In the genomic region with DNA sequence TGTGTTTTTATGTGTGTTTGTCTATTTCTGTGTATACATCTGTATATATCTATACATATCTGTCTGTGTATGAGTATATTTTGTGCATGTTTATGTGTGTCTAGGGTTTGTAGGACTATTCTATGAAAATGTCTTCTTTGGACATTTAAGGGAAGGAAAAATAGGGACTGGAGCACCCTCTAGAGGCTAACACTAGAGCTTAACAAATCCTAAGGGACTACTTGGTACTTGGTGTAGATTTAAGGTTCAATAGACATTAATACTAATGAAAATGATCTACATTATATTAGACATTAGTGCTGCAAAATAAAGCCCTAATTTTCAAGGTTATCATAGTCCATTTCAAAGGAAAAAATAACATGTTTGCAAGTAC, we compare ENCODE assay signal across 8 mouse cellular contexts. TPM values are rescaled to one million over a fixed set of nuclear protein-coding genes. Genes with fewer than 3 reads are reported as not detected.
A peak's percentile ranks its signal among the peaks of the same experiment; 100 is the strongest.
DNase-seq lines count a peak whose midpoint lies in the region; ATAC-seq lines count a peak whose summit lies in the region.

No protein-coding gene starts in this region.

- H3K4me3 ChIP-seq in forebrain, embryonic 13.5 days = no peak overlapping the region
- H3K4me3 ChIP-seq in neural tube, embryonic 12.5 days = no peak overlapping the region
- no peak overlapping the region for H3K4me3 ChIP-seq in intestine, embryonic 15.5 days (replicated peaks)

- H3K4me1 ChIP-seq in forebrain, embryonic 13.5 days = peaks cover 12% of the 10 kb centered on the region
- H3K4me1 ChIP-seq in neural tube, embryonic 12.5 days = peaks cover 7% of the 10 kb centered on the region
- H3K4me1 ChIP-seq in intestine, embryonic 15.5 days (replicated peaks) = no peaks in the 10 kb centered on the region

- H3K9me3 ChIP-seq in forebrain, embryonic 13.5 days (replicated peaks) = no peaks in the 10 kb centered on the region
- no peaks in the 10 kb centered on the region for H3K9me3 ChIP-seq in neural tube, embryonic 12.5 days
- H3K9me3 ChIP-seq in intestine, embryonic 15.5 days = no peaks in the 10 kb centered on the region

- peak overlapping the region; percentile 44; the same call in 1 of the 2 replicates for H3K27ac ChIP-seq in forebrain, embryonic 13.5 days
- H3K27ac ChIP-seq in neural tube, embryonic 12.5 days = no peak overlapping the region
- no peak overlapping the region for H3K27ac ChIP-seq in intestine, embryonic 15.5 days

- no peak overlapping the region for H3K9ac ChIP-seq in forebrain, embryonic 13.5 days
- no peak overlapping the region for H3K9ac ChIP-seq in neural tube, embryonic 12.5 days
- H3K9ac ChIP-seq in intestine, embryonic 15.5 days = no peak overlapping the region

- peak; percentile 38 to 56 for DNase-seq in left cerebral cortex, postnatal 14 days (ENCODE audit: low spot score in 2 of 2)
- DNase-seq in left cerebral cortex, postnatal 4 days = no peak
- DNase-seq in ZHBTc4 (ENCODE audit: low read depth, low spot score) = peak; percentile 50
- DNase-seq in urinary bladder, postnatal 10 days (ENCODE audit: low spot score) = no peak

- intact Hi-C loops in left cerebral cortex, postnatal 14 days (cut with DNase I) = loop anchor here (5.0 kb wide), 1 partner anchor 543 kb away; no protein-coding TSS in a partner anchor
- intact Hi-C loops in left cerebral cortex, postnatal 4 days (cut with DNase I) = loop anchor here (5.0 to 10.0 kb wide), 3 partner anchors 211 to 553 kb away; a partner anchor contains a TSS

- peak; percentile 75 for ATAC-seq in forebrain, embryonic 13.5 days
- ATAC-seq in neural tube, embryonic 12.5 days (ENCODE audit: low FRiP score, low read depth) = peak; percentile 57; the same call in 1 of the 2 replicates
- no peak for ATAC-seq in inflammation-experienced regulatory T-cells, adult 6 months
- no peak for ATAC-seq in intestine, embryonic 15.5 days

- H3K36me3 ChIP-seq in forebrain, embryonic 13.5 days (ENCODE audit: poor library complexity, severe bottlenecking) = no peaks in the 10 kb centered on the region
- H3K36me3 ChIP-seq in neural tube, embryonic 12.5 days = no peaks in the 10 kb centered on the region
- no peaks in the 10 kb centered on the region for H3K36me3 ChIP-seq in intestine, embryonic 15.5 days

- H3K27me3 ChIP-seq in forebrain, embryonic 13.5 days = no peaks in the 10 kb centered on the region
- no peaks in the 10 kb centered on the region for H3K27me3 ChIP-seq in neural tube, embryonic 12.5 days (replicated peaks)
- H3K27me3 ChIP-seq in intestine, embryonic 15.5 days (replicated peaks) = no peaks in the 10 kb centered on the region

- H3K4me2 ChIP-seq in forebrain, embryonic 13.5 days = no peak overlapping the region
- H3K4me2 ChIP-seq in neural tube, embryonic 12.5 days (replicated peaks) = no peak overlapping the region
- H3K4me2 ChIP-seq in intestine, embryonic 15.5 days (replicated peaks) = no peak overlapping the region

RNA-seq across cellular contexts. Expression of a gene that starts 44.9 kb away (rescaled TPM):
- total RNA-seq in left cerebral cortex, postnatal 14 days (2021) = 10 to 100 TPM; 30.8 to 34.0 TPM
- total RNA-seq in left cerebral cortex, postnatal 4 days (2021) = 10 to 100 TPM; 23.9 to 28.0 TPM
- 47.5 and 47.8 TPM in 2 replicates for polyA plus RNA-seq in forebrain, embryonic 13.5 days (2015; fragmentation: Nextera tagmentation; extraction: Ambion mirVana)
- 44.0 and 46.9 TPM in 2 replicates for polyA plus RNA-seq in neural tube, embryonic 12.5 days (2016; fragmentation: Nextera tagmentation; extraction: Ambion mirVana)
- 10 to 100 TPM; 46.1 to 76.7 (median 55.4) TPM for polyA plus RNA-seq in inflammation-experienced regulatory T-cells, adult 6 months (2017; shearing (Covaris generic))
- polyA plus RNA-seq in intestine, embryonic 15.5 days (2015; fragmentation: Nextera tagmentation; extraction: Ambion mirVana) = 60.4 and 64.6 TPM in 2 replicates

Comparison
In these comparisons a context has a peak if more than half of its experiments do, and no peak if none do; other contexts are left out.
1. DNase-seq: peak in left cerebral cortex, postnatal 14 days (2 of 2) and ZHBTc4 (single experiment); none in left cerebral cortex, postnatal 4 days (single experiment) and urinary bladder, postnatal 10 days (single experiment).
2. ATAC-seq: peak in forebrain, embryonic 13.5 days (single experiment) and neural tube, embryonic 12.5 days (single experiment); none in inflammation-experienced regulatory T-cells, adult 6 months (single experiment) and intestine, embryonic 15.5 days (single experiment).